Mouse (Mus musculus): ENCODE results near the gene Sirt3.

DNA sequence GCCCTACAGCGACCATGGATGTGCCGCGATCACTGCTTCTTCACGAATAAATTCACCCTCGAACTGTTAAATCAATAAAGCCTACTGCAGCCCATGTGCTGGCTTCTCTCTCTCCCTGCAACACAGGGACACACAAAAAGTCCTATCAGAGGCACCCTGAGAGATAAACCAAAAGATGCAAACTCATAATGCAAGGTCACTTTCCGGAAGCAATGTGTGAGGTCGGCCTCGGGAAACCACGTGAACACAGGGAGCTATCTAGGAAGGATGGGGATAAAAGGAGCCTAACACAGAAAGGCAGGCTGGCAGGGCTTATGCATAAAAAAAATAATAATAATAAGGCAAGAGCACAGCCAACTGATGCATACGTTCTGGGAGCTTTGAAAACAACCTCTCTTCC is 35.4 kb downstream of the Sirt3 start:
- TF ChIP-seq POLR2A (IDR thresholded peaks at IDR 0.05; ENCODE audit: insufficient read depth, low read length), result no peak
- TF ChIP-seq CTCF (IDR thresholded peaks at IDR 0.05; ENCODE audit: low read depth, low read length), result no peak
